Mouse (Mus musculus) limb, embryonic 11.5 days (tissue): ENCODE data around the gene 6030445D17Rik. TPM values are rescaled to one million over a fixed set of nuclear protein-coding genes. Genes with fewer than 3 reads are reported as not detected.
A peak's percentile ranks its signal among the peaks of the same experiment; 100 is the strongest.

Experiments used
- ATAC-seq: fragments of 200-750 bp; cut with Nextera tagmentation; 2 replicates; pipeline ENCODE4 v1.8.0; 2017; ENCODE audit warnings: low read depth; ENCODE audit not compliant: insufficient number of reproducible peaks, low FRiP score, low TSS enrichment
- DNase-seq: peaks from one replicate; pipeline ENCODE4 v3.0.0-alpha.2; 2015; ENCODE audit warnings: low spot score
- H3K27ac ChIP-seq: fragments of 300-500 bp; sonication (generic); replicated peaks from 2 replicates; pipeline ENCODE4 v1.5.1; 2014; ENCODE audit warnings: low read depth, mild to moderate bottlenecking, low read length
- H3K27me3 ChIP-seq: fragments of 300-500 bp; sonication (generic); 2 replicates; pipeline ENCODE4 v1.6.1; 2014; ENCODE audit warnings: mild to moderate bottlenecking, low read length, mixed read lengths; ENCODE audit not compliant: control insufficient read depth, insufficient read depth
- H3K36me3 ChIP-seq: fragments of 300-500 bp; sonication (generic); 2 replicates; pipeline ENCODE4 v1.6.1; 2014; ENCODE audit warnings: mild to moderate bottlenecking, low read length, moderate library complexity, mixed read lengths; ENCODE audit not compliant: control insufficient read depth, insufficient read depth
- H3K4me1 ChIP-seq: fragments of 300-500 bp; sonication (generic); 2 replicates; pipeline ENCODE4 v1.6.1; 2014; ENCODE audit warnings: low read length, mixed read lengths; ENCODE audit not compliant: control insufficient read depth, insufficient read depth
- H3K4me2 ChIP-seq: fragments of 300-500 bp; sonication (generic); 2 replicates; pipeline ENCODE4 v1.6.1; 2014; ENCODE audit warnings: low read depth, mild to moderate bottlenecking, moderate library complexity; ENCODE audit not compliant: severe bottlenecking
- H3K4me3 ChIP-seq: fragments of 300-500 bp; sonication (generic); 2 replicates; pipeline ENCODE4 v1.5.1; 2014; ENCODE audit warnings: low read depth, low read length
- H3K9ac ChIP-seq: fragments of 300-500 bp; sonication (generic); 2 replicates; pipeline ENCODE4 v1.6.1; 2014; ENCODE audit warnings: mild to moderate bottlenecking, low read length
- H3K9me3 ChIP-seq: fragments of 300-500 bp; sonication (generic); 2 replicates; pipeline ENCODE4 v1.6.1; 2016; ENCODE audit warnings: low read length; ENCODE audit not compliant: control insufficient read depth
- WGBS: fragments of 180-500 bp; shearing (Covaris S2); extraction: QIAGEN DNeasy Blood & Tissue Kit; methylation state at CpG from one replicate; pipeline ENCODE4 v1.1.7; 2014; 5-methylcytosine and 5-hydroxymethylcytosine counted together
- polyA plus RNA-seq: library from polyadenylated mRNA; unstranded; fragments of >200 nt; fragmentation: Nextera tagmentation; extraction: Ambion mirVana; gene quantifications from 2 replicates; pipeline ENCODE4 v1.2.1, GENCODE M21; 2014

The 6030445D17Rik gene
- polyA plus RNA-seq, 1 experiment from 2014 or later: 0.08 TPM

DNA sequence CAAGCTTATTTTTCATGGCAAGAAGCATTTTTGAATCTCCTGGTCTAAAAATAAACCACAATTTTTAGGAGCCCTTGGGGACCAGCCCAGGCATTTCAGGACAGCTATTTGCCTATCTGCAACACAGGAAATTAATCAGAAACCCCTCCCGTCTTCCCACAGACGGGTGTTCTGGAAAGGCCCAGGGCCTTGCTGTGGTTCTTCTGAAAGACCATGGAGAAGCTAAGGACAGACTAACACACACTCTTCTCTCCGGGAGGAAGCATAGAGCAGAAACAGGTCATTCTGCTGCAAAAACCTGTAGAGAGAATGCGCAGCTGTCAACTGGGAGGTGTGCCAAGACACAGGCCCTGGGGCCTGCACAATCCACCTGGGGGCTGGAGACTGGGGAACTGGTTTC, 4.2 kb downstream of the 6030445D17Rik start:
- no peaks in the 10 kb centered on the region for H3K9me3 ChIP-seq
- no peak overlapping the region for H3K4me2 ChIP-seq
- no peak overlapping the region for H3K9ac ChIP-seq
- 58% methylated on average over 4 of the region's 4 CpGs for WGBS
- no peaks in the 10 kb centered on the region for H3K36me3 ChIP-seq
- H3K27me3 ChIP-seq: peaks cover 14% of the 10 kb centered on the region
- H3K4me1 ChIP-seq: peaks cover 3% of the 10 kb centered on the region; the same call in 1 of the 2 replicates
- no peak overlapping the region for H3K27ac ChIP-seq
- DNase-seq (no peak), ATAC-seq (no peak)
- no peak overlapping the region for H3K4me3 ChIP-seq

DNA sequence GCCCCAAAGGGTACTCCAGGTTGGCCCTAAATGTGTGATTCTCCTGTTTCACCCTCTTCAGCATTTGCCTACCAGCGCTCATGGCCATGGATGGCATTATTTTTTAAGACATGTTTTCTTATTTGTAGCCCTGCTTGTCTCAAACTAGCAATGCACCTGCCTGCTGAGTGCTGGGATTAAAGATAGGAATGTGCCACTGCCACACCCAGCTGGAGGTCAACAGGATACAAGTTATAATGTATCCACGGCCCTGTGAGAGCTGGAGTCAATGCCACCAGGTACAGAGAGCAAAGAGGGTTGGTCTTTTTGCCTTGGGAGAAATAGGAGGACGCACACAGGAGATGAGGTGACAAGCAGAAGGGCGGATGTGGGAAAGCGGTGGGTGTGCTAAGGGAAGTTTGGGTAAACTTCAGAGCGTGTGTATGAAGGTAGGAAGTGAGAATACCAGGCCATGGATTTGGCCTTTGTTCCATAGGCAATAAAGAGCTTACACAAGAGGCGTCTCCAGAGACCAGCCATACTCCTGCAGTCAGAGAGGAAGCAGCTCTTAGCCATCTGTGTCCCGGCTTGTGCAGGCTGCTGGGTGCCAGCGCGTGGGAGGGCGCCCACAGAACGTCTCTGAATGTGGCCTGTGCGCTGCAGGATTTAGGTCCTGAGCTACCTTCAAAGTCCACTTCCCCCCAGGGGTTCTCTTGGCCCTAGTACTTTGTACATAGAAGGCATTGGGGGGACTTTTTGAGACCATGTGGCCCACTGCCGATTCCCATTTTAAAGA, 6.7 kb downstream of the 6030445D17Rik start:
- WGBS: 73% methylated on average over 14 of the region's 14 CpGs
- H3K9me3 ChIP-seq: no peaks in the 10 kb centered on the region
- no peak overlapping the region for H3K4me2 ChIP-seq
- peaks cover 4% of the 10 kb centered on the region; the same call in 1 of the 2 replicates for H3K27me3 ChIP-seq
- no peak for ATAC-seq
- H3K4me3 ChIP-seq: no peak overlapping the region
- H3K4me1 ChIP-seq: 0 out of 2 replicates have a peak, but pooled peaks cover 3% of the 10 kb centered on the region
- H3K36me3 ChIP-seq: no peaks in the 10 kb centered on the region
- DNase-seq: no peak
- H3K9ac ChIP-seq: no peak overlapping the region
- no peak overlapping the region for H3K27ac ChIP-seq

DNA sequence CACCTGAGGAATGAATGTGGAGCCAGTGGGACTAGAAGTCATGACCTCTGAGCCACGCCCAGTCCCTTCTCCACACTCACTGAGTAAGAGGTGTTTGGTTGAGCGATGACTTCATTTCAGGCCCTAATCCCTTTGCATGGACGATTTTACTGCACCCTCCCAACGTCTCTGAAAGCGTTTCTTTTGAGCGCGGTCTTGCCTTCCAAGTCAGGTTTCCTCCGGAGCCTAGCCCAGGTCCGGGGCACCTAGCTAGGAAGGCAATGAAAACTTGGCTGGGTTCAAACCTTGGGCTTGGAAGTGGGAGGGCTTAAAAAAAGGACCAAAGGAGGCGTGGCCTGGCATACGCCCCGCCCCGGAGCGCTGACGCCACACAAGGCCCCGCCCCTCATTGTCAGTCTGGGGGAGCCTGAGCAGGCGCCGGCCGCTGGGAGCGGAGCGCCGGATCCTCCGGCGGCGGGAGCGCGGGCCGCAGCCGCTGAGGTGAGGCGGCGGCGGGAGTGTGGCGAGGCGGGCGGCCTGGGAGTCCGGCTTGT, 7.4 kb downstream of the 6030445D17Rik start, which contains the start of gene Luzp1:
Gene Luzp1 (plus strand): TSS at position 391 of the 533 bp plus-strand sequence.
- Histone ChIP-seq H3K27me3 (no peaks in the 10 kb centered on the region), H3K36me3 (no peaks in the 10 kb centered on the region), H3K9me3 (no peaks in the 10 kb centered on the region), H3K4me3 (peak within 1 kb of the TSS; percentile 91), H3K9ac (peak within 1 kb of the TSS; percentile 95), H3K4me2 (peak within 1 kb of the TSS; percentile 63), H3K4me1 (0 out of 2 replicates have a peak, but pooled peaks cover 3% of the 10 kb centered on the region), H3K27ac (peak within 1 kb of the TSS; percentile 98)
- DNase-seq: peak; percentile 96
- WGBS: under 1% methylated on average over 36 of the region's 36 CpGs
- peak; percentile 89 for ATAC-seq

DNA sequence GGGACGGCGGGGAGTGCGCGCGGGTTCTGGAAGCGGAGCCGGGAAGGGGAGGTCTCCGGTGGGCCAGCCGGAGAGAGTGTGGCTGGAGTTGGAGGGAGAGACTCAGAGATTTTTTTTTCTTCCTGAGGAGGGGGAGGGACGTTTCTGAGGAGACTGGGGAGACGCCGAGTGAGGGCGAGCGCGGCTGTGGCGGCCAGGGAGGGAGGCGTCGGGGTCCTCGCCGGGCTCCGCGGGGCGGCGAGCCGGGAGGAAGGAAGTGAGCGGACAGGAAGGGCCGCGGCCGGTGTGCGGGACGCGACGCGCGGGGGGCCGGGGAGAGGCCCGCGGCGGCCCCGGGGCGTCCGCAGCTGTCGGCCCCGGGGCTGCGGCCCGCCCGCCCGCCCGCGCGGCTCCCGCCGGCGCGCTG, 7.9 kb downstream of the 6030445D17Rik start:
- Histone ChIP-seq H3K4me1 (0 out of 2 replicates have a peak, but pooled peaks cover 3% of the 10 kb centered on the region), H3K4me2 (peak overlapping the region; percentile 63), H3K36me3 (no peaks in the 10 kb centered on the region), H3K9ac (peak overlapping the region; percentile 95), H3K4me3 (peak overlapping the region; percentile 91), H3K9me3 (no peaks in the 10 kb centered on the region), H3K27me3 (no peaks in the 10 kb centered on the region), H3K27ac (peak overlapping the region; percentile 98)
- peak; percentile 81 for ATAC-seq
- no peak for DNase-seq
- under 1% methylated on average over 27 of the region's 55 CpGs for WGBS

DNA sequence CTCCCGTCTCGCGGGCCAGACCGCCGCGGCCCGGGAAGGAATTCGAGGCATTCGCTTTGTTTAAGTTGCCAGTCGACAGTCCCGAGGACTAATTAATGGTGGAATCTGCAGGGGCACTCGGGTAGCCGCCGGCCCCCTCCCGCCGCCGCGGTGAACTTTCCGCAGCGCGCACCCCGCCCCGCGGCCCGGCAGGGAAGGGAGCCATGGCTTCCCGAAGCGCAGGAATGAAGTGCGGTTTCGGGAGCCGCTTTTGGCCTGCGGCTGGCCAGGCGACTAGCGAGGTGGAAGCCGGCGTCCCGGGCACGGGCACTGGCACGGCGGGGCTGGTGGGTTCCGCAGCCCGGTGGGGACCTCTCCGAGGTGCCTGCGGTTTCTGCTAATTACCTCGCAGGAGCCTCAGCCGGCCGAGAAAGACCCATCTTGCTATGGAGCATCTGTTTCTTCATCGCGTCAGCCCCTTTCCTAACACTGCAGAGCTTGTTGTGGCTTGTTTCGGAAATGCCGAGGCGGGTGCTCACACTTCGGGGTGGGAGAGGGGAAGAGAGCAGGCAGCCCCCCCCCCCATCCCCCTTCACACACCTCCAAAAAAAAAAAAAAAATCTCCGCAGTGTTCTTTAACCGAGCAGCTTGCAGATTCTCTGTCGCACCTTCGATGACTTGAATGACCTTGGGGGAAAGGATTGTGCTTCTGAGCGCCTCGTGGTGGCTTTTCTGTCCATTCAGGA, 8.5 kb downstream of the 6030445D17Rik start:
- 0 out of 2 replicates have a peak, but pooled peaks cover 3% of the 10 kb centered on the region for H3K4me1 ChIP-seq
- 0% methylated on average over 51 of the region's 58 CpGs for WGBS
- DNase-seq (peak; percentile 74), ATAC-seq (no peak)
- H3K27ac ChIP-seq: peak overlapping the region; percentile 98
- H3K36me3 ChIP-seq: no peaks in the 10 kb centered on the region
- peak overlapping the region; percentile 91 for H3K4me3 ChIP-seq
- no peaks in the 10 kb centered on the region for H3K9me3 ChIP-seq
- H3K4me2 ChIP-seq: peak overlapping the region; percentile 63
- H3K9ac ChIP-seq: peak overlapping the region; percentile 95
- H3K27me3 ChIP-seq: no peaks in the 10 kb centered on the region

DNA sequence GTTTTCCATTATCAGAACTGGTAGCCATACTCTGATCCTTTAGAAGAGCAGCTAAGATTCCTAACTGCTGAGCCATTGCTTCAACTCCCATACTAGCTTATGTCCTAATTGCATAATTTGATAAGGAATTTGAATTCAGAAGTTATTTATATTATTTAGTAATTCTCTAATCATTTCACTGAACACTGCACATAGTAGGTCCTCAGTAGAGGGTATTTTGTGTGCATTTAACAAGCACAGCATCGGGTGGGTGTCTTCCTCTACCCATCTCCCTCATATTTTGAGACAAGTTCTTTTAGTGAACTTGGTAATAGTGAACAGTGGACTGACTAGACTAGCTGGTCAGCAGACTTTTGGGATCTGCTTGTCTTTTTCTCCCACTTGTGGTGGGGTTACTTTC, 14.6 kb downstream of the 6030445D17Rik start:
- no peak for ATAC-seq
- 85% methylated on average over 1 of the region's 1 CpGs for WGBS

DNA sequence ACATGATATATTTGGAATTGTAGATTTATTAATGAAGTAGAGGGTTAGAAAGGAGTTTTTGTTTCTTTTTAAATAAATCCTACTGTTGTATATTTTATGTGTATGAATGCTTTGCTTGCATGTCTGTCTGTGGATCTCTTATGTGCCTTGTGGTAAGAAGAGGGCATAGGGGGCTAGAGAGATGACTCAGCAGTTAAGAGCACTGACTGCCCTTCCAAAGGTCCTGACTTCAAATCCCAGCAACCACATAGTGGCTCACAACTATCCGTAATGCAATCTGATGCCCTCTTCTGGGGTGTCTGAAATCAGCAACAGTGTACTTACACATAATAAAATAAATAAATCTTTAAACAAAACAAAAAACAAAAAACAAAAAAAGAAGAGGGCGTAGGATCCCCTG, 24.5 kb downstream of the 6030445D17Rik start:
- ATAC-seq: no peak
- Histone ChIP-seq H3K27me3 (no peaks in the 10 kb centered on the region), H3K9me3 (no peaks in the 10 kb centered on the region), H3K9ac (no peak overlapping the region), H3K4me3 (no peak overlapping the region), H3K27ac (no peak overlapping the region), H3K4me1 (no peaks in the 10 kb centered on the region), H3K36me3 (no peaks in the 10 kb centered on the region), H3K4me2 (no peak overlapping the region)
- 96% methylated on average over 2 of the region's 2 CpGs for WGBS
- no peak for DNase-seq

More for the DNA sequence above, 14.6 kb downstream of the 6030445D17Rik start:
- no peak for DNase-seq
- Histone ChIP-seq H3K27ac (no peak overlapping the region), H3K4me3 (no peak overlapping the region), H3K27me3 (no peaks in the 10 kb centered on the region), H3K9me3 (no peaks in the 10 kb centered on the region), H3K9ac (no peak overlapping the region), H3K4me1 (no peaks in the 10 kb centered on the region), H3K4me2 (no peak overlapping the region), H3K36me3 (no peaks in the 10 kb centered on the region)

DNA sequence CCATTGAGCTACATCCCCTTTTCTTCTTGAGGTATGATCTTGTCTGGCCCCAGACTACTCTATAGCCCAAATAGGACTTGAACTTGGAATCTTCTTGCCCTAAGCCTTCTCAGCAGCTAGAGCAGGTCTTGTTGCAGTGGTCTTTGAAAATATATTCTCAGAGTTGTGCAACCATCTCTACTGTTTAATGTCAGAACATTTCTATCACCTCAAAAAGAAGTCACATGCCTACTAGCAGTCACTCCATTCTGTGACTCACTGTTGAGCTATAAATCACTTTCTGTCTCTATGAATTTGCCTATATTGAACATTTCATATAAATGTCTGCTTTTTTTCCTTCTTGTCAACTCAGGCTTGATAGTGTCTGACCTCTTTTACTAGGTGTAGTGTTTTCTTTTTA, 33.9 kb downstream of the 6030445D17Rik start:
- no peak overlapping the region for H3K27ac ChIP-seq
- no peaks in the 10 kb centered on the region for H3K9me3 ChIP-seq
- DNase-seq (no peak), ATAC-seq (no peak)
- no peaks in the 10 kb centered on the region for H3K4me1 ChIP-seq
- no peak overlapping the region for H3K4me2 ChIP-seq
- H3K4me3 ChIP-seq: no peak overlapping the region
- H3K9ac ChIP-seq: no peak overlapping the region
- no peaks in the 10 kb centered on the region for H3K36me3 ChIP-seq
- no peaks in the 10 kb centered on the region for H3K27me3 ChIP-seq
